Mouse (Mus musculus): ENCODE results near the gene Ndufa6. TPM values are rescaled to one million over a fixed set of nuclear protein-coding genes. Genes with fewer than 3 reads are reported as not detected.

Ndufa6 gene
- total and polyA plus RNA-seq, 3 experiments: 235 to 417 TPM; not detected in 1

DNA sequence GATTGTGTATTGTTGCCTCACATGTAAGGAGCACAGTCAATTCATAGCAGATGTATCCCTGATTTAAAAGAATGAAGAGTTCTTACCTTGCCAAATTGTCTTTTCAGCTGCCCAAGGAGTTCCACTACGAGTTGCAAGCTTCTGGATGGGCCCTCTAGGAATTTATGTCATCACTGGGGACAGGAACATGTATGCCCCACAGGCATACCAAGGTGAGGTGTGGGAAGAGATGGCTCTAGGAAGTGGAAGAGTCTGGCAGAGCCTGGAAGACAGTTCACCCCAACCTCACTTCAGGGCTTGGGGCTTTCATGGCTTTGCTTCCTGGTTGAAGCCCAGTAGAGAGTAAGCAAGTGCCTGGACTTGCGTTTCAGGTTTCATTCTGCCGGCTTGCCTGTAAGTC lies 45.7 kb downstream of the Ndufa6 start:
- Histone ChIP-seq H3K27me3 (ENCODE audit: control insufficient read depth in 1 of 2, insufficient read depth in 2 of 2, low read length in 2 of 2) (peaks cover 9 to 10% of the 10 kb centered on the region in 2 experiments), H3K27ac (ENCODE audit: control insufficient read depth, low read depth, low read length) (no peak overlapping the region), H3K9ac (ENCODE audit: control insufficient read depth, low read depth, low read length, poor library complexity, severe bottlenecking) (no peak overlapping the region), H3K79me2 (ENCODE audit: control insufficient read depth, insufficient read depth, low read length, poor library complexity) (no peaks in the 10 kb centered on the region), H3K4me1 (ENCODE audit: control insufficient read depth in 1 of 2, insufficient read depth in 2 of 2, low read length in 2 of 2) (no peaks in the 10 kb centered on the region), H3K36me3 (ENCODE audit: control insufficient read depth in 1 of 2, insufficient read depth in 2 of 2, low read length in 2 of 2) (no peaks in the 10 kb centered on the region), H3K9me3 (replicated peaks; ENCODE audit: insufficient read depth, low read length) (no peaks in the 10 kb centered on the region), H3K4me3 (ENCODE audit: control insufficient read depth in 1 of 2, insufficient read depth in 1 of 2, low read depth in 2 of 2, low read length in 2 of 2) (no peak overlapping the region)
- TF ChIP-seq POLR2A (IDR thresholded peaks at IDR 0.05; ENCODE audit: control insufficient read depth in 1 of 2, insufficient read depth in 1 of 2, low read depth in 1 of 2, low read length in 2 of 2, poor library complexity in 1 of 2) (no peak), ZMIZ1 (IDR thresholded peaks at IDR 0.05; ENCODE audit: low read depth, low read length) (no peak), MYB (IDR thresholded peaks at IDR 0.05; ENCODE audit: low read depth, low read length) (no peak), UBTF (IDR thresholded peaks at IDR 0.05; ENCODE audit: borderline replicate concordance, insufficient read depth, low read depth, low read length) (no peak), E2F4 (IDR thresholded peaks at IDR 0.05; ENCODE audit: borderline replicate concordance, low read depth, low read length) (no peak), TAL1 (IDR thresholded peaks at IDR 0.05; ENCODE audit: low read length) (no peak), USF1 (IDR thresholded peaks at IDR 0.05; ENCODE audit: low read depth, low read length) (no peak), ZNF384 (IDR thresholded peaks at IDR 0.05; ENCODE audit: low read depth, low read length) (no peak), MAX (IDR thresholded peaks at IDR 0.05; ENCODE audit: low read length) (no peak), HCFC1 (IDR thresholded peaks at IDR 0.05; ENCODE audit: low read depth, low read length) (no peak), RAD21 (IDR thresholded peaks at IDR 0.05; ENCODE audit: low read depth, low read length) (no peak), CHD1 (IDR thresholded peaks at IDR 0.05; ENCODE audit: low read depth, low read length) (no peak), NRF1 (IDR thresholded peaks at IDR 0.05; ENCODE audit: insufficient read depth, low read depth, low read length, poor library complexity, severe bottlenecking) (no peak), SIN3A (IDR thresholded peaks at IDR 0.05; ENCODE audit: low read length) (no peak), SMC3 (IDR thresholded peaks at IDR 0.05; ENCODE audit: low read depth, low read length) (no peak)
- no peak for DNase-seq (ENCODE audit: low read depth, low spot score)

DNA sequence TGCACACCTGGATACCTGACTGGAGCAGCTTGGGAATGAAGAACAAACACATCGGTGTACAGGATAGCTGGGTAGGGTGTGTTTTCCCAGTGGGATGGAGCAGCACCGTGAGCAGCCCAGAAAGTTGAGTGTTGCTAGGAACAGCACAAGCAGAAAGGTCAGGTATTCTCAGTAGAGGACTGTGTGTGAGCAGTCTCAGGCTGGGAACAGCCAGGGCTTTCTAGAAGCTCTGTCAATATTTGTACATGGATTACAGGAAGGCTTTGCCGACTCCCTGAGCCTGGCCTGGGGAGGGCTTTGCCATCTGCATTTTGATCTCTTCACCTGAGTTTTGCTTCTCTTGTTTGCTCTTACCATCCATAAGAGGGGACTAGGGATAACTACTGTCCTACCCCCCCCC lies 47.0 kb downstream of the Ndufa6 start:
- no peak for DNase-seq (ENCODE audit: low read depth, low spot score)
- H3K27me3 ChIP-seq (ENCODE audit: control insufficient read depth in 1 of 2, insufficient read depth in 2 of 2, low read length in 2 of 2): peaks cover 9% of the 10 kb centered on the region in 2 experiments
- no peaks in the 10 kb centered on the region for H3K36me3 ChIP-seq (ENCODE audit: control insufficient read depth in 1 of 2, insufficient read depth in 2 of 2, low read length in 2 of 2)
- H3K79me2 ChIP-seq (ENCODE audit: control insufficient read depth, insufficient read depth, low read length, poor library complexity): no peaks in the 10 kb centered on the region
- H3K4me3 ChIP-seq (ENCODE audit: control insufficient read depth in 1 of 2, insufficient read depth in 1 of 2, low read depth in 2 of 2, low read length in 2 of 2): no peak overlapping the region
- H3K4me1 ChIP-seq (ENCODE audit: control insufficient read depth in 1 of 2, insufficient read depth in 2 of 2, low read length in 2 of 2): no peaks in the 10 kb centered on the region
- H3K27ac ChIP-seq (ENCODE audit: control insufficient read depth, low read depth, low read length): no peak overlapping the region
- H3K9ac ChIP-seq (ENCODE audit: control insufficient read depth, low read depth, low read length, poor library complexity, severe bottlenecking): no peak overlapping the region
- TF ChIP-seq NRF1 (IDR thresholded peaks at IDR 0.05; ENCODE audit: insufficient read depth, low read depth, low read length, poor library complexity, severe bottlenecking): no peak
- TF ChIP-seq NELFE (IDR thresholded peaks at IDR 0.05; ENCODE audit: low read depth, low read length): no peak
- no peak for TF ChIP-seq EP300 (IDR thresholded peaks at IDR 0.05; ENCODE audit: low read depth in 1 of 2, low read length in 2 of 2)
- no peaks in the 10 kb centered on the region for H3K9me3 ChIP-seq (replicated peaks; ENCODE audit: insufficient read depth, low read length)

Other genes starting within 250 kb of the Ndufa6 start
- 11.8 and 19.7 TPM in 2 replicates for gene Ccdc134, start 226.4 kb downstream of the Ndufa6 start, total RNA-seq (2012; rRNA removed)
- 10 to 100 TPM in 1 of 2 experiments, not detected in 1; 17.5 TPM for gene Ccdc134, start 226.4 kb downstream of the Ndufa6 start, polyA plus RNA-seq (2012; ENCODE audit: insufficient read depth in 1 of 2, insufficient read length in 2 of 2, low read depth in 1 of 2, low replicate concordance in 2 of 2, missing spikeins in 1 of 2)
- gene Srebf2, start 207.1 kb downstream of the Ndufa6 start, total RNA-seq (2012; rRNA removed): 40.5 and 52.2 TPM in 2 replicates
- gene Srebf2, start 207.1 kb downstream of the Ndufa6 start, polyA plus RNA-seq (2012; ENCODE audit: insufficient read depth in 1 of 2, insufficient read length in 2 of 2, low read depth in 1 of 2, low replicate concordance in 2 of 2, missing spikeins in 1 of 2): 100 to 1,000 TPM in 1 of 2 experiments, not detected in 1; 161 TPM
- not detected in 2 replicates for gene Shisa8, start 141.5 kb downstream of the Ndufa6 start, total RNA-seq (2012; rRNA removed)
- gene Shisa8, start 141.5 kb downstream of the Ndufa6 start, polyA plus RNA-seq (2012; ENCODE audit: insufficient read depth in 1 of 2, insufficient read length in 2 of 2, low read depth in 1 of 2, low replicate concordance in 2 of 2, missing spikeins in 1 of 2): under 1 TPM in 1 of 2 experiments, not detected in 1; 0.10 TPM
- gene Tnfrsf13c, start 130.0 kb downstream of the Ndufa6 start, total RNA-seq (2012; rRNA removed): 1.5 TPM in 2 replicates
- gene Tnfrsf13c, start 130.0 kb downstream of the Ndufa6 start, polyA plus RNA-seq (2012; ENCODE audit: insufficient read depth in 1 of 2, insufficient read length in 2 of 2, low read depth in 1 of 2, low replicate concordance in 2 of 2, missing spikeins in 1 of 2): under 1 TPM in 1 of 2 experiments, not detected in 1; 0.63 TPM
- gene Cenpm, start 109.6 kb downstream of the Ndufa6 start, total RNA-seq (2012; rRNA removed): 23.5 and 23.7 TPM in 2 replicates
- gene Cenpm, start 109.6 kb downstream of the Ndufa6 start, polyA plus RNA-seq (2012; ENCODE audit: insufficient read depth in 1 of 2, insufficient read length in 2 of 2, low read depth in 1 of 2, low replicate concordance in 2 of 2, missing spikeins in 1 of 2): 10 to 100 TPM in 1 of 2 experiments, not detected in 1; 56.3 TPM
- not detected in 2 replicates for gene 1500009C09Rik, start 101.9 kb downstream of the Ndufa6 start, total RNA-seq (2012; rRNA removed)
- gene 1500009C09Rik, start 101.9 kb downstream of the Ndufa6 start, polyA plus RNA-seq (2012; ENCODE audit: insufficient read depth in 1 of 2, insufficient read length in 2 of 2, low read depth in 1 of 2, low replicate concordance in 2 of 2, missing spikeins in 1 of 2): not detected
- gene Sept3, start 79.4 kb downstream of the Ndufa6 start, total RNA-seq (2012; rRNA removed): not detected in 2 replicates
- gene Sept3, start 79.4 kb downstream of the Ndufa6 start, polyA plus RNA-seq (2012; ENCODE audit: insufficient read depth in 1 of 2, insufficient read length in 2 of 2, low read depth in 1 of 2, low replicate concordance in 2 of 2, missing spikeins in 1 of 2): not detected
- gene Wbp2nl, start 55.4 kb downstream of the Ndufa6 start, total RNA-seq (2012; rRNA removed): not detected in 2 replicates
- gene Wbp2nl, start 55.4 kb downstream of the Ndufa6 start, polyA plus RNA-seq (2012; ENCODE audit: insufficient read depth in 1 of 2, insufficient read length in 2 of 2, low read depth in 1 of 2, low replicate concordance in 2 of 2, missing spikeins in 1 of 2): not detected
- 23.9 and 26.4 TPM in 2 replicates for gene Naga, start 15.4 kb downstream of the Ndufa6 start, total RNA-seq (2012; rRNA removed)
- gene Naga, start 15.4 kb downstream of the Ndufa6 start, polyA plus RNA-seq (2012; ENCODE audit: insufficient read depth in 1 of 2, insufficient read length in 2 of 2, low read depth in 1 of 2, low replicate concordance in 2 of 2, missing spikeins in 1 of 2): 10 to 100 TPM in 1 of 2 experiments, not detected in 1; 59.5 TPM
- 25.1 and 34.9 TPM in 2 replicates for gene Pheta2, start 15.4 kb downstream of the Ndufa6 start, total RNA-seq (2012; rRNA removed)
- gene Pheta2, start 15.4 kb downstream of the Ndufa6 start, polyA plus RNA-seq (2012; ENCODE audit: insufficient read depth in 1 of 2, insufficient read length in 2 of 2, low read depth in 1 of 2, low replicate concordance in 2 of 2, missing spikeins in 1 of 2): 10 to 100 TPM in 1 of 2 experiments, not detected in 1; 39.3 TPM
- gene Smdt1, start 15.4 kb downstream of the Ndufa6 start, total RNA-seq (2012; rRNA removed): 111 and 132 TPM in 2 replicates
- gene Smdt1, start 15.4 kb downstream of the Ndufa6 start, polyA plus RNA-seq (2012; ENCODE audit: insufficient read depth in 1 of 2, insufficient read length in 2 of 2, low read depth in 1 of 2, low replicate concordance in 2 of 2, missing spikeins in 1 of 2): 100 to 1,000 TPM in 1 of 2 experiments, not detected in 1; 159 TPM
- gene Cyp2d22, start 25.9 kb upstream of the Ndufa6 start, total RNA-seq (2012; rRNA removed): not detected in 2 replicates
- under 1 TPM in 1 of 2 experiments, not detected in 1; 0.10 TPM for gene Cyp2d22, start 25.9 kb upstream of the Ndufa6 start, polyA plus RNA-seq (2012; ENCODE audit: insufficient read depth in 1 of 2, insufficient read length in 2 of 2, low read depth in 1 of 2, low replicate concordance in 2 of 2, missing spikeins in 1 of 2)
- not detected in 2 replicates for gene Cyp2d11, start 39.7 kb upstream of the Ndufa6 start, total RNA-seq (2012; rRNA removed)
- not detected for gene Cyp2d11, start 39.7 kb upstream of the Ndufa6 start, polyA plus RNA-seq (2012; ENCODE audit: insufficient read depth in 1 of 2, insufficient read length in 2 of 2, low read depth in 1 of 2, low replicate concordance in 2 of 2, missing spikeins in 1 of 2)
- not detected in 2 replicates for gene Cyp2d10, start 52.9 kb upstream of the Ndufa6 start, total RNA-seq (2012; rRNA removed)
- gene Cyp2d10, start 52.9 kb upstream of the Ndufa6 start, polyA plus RNA-seq (2012; ENCODE audit: insufficient read depth in 1 of 2, insufficient read length in 2 of 2, low read depth in 1 of 2, low replicate concordance in 2 of 2, missing spikeins in 1 of 2): not detected
- not detected in 2 replicates for gene Cyp2d9, start 79.1 kb upstream of the Ndufa6 start, total RNA-seq (2012; rRNA removed)
- gene Cyp2d9, start 79.1 kb upstream of the Ndufa6 start, polyA plus RNA-seq (2012; ENCODE audit: insufficient read depth in 1 of 2, insufficient read length in 2 of 2, low read depth in 1 of 2, low replicate concordance in 2 of 2, missing spikeins in 1 of 2): not detected
- gene Cyp2d12, start 200.8 kb upstream of the Ndufa6 start, total RNA-seq (2012; rRNA removed): not detected in 2 replicates
- not detected for gene Cyp2d12, start 200.8 kb upstream of the Ndufa6 start, polyA plus RNA-seq (2012; ENCODE audit: insufficient read depth in 1 of 2, insufficient read length in 2 of 2, low read depth in 1 of 2, low replicate concordance in 2 of 2, missing spikeins in 1 of 2)